Mouse (Mus musculus): Measurements from ENCODE around the gene Mmrn2. TPM values are rescaled to one million over a fixed set of nuclear protein-coding genes. Genes with fewer than 3 reads are reported as not detected.

The Mmrn2 gene
- polyA plus RNA-seq, 1 experiment from 2014 or later, result 6.3 TPM

DNA sequence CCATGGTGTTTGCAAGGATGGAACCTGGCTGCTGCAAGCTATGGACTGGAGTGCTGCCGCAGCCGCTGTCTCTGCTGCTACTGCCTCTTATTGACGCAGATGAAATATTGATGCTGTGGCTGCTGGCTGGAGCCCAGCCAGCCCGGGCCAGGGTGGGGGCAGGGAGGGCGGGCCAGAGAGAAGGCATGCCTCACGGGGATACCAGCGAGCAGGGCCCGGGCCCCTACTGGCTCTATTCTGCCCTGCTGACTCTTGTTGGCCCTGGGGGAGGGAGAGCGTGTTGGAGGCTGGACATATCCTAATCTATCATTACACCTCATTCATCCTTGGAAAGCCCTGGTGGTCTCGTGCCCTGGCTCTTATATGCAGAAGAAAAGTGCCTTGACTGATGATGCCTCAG lies 688 bp upstream of the Mmrn2 start, which contains the start of gene Sncg:
TSS of gene Sncg (minus strand) at position 213 of the 400 bp plus-strand sequence.
- H3K27ac ChIP-seq (replicated peaks; ENCODE audit: low read depth, low read length), result no peak within 1 kb of the TSS
- H3K9me3 ChIP-seq (ENCODE audit: control insufficient read depth, low read length), result no peaks in the 10 kb centered on the region
- DNase-seq (ENCODE audit: low spot score) (no peak), ATAC-seq (ENCODE audit: insufficient number of reproducible peaks, low FRiP score, low TSS enrichment, low read depth) (no peak)
- H3K9ac ChIP-seq (ENCODE audit: low read length), result no peak within 1 kb of the TSS; the same call in none of the 2 replicates
- H3K4me1 ChIP-seq (ENCODE audit: control insufficient read depth, insufficient read depth, low read length), result peaks cover 8% of the 10 kb centered on the region
- 48% methylated on average over 10 of the region's 10 CpGs for WGBS
- H3K36me3 ChIP-seq (ENCODE audit: control insufficient read depth, insufficient read depth, low read length), result no peaks in the 10 kb centered on the region
- no peak within 1 kb of the TSS for H3K4me2 ChIP-seq (ENCODE audit: low read depth, severe bottlenecking)
- no peak within 1 kb of the TSS for H3K4me3 ChIP-seq (ENCODE audit: low read depth, low read length)
- H3K27me3 ChIP-seq (ENCODE audit: control insufficient read depth, insufficient read depth, low read length), result no peaks in the 10 kb centered on the region

DNA sequence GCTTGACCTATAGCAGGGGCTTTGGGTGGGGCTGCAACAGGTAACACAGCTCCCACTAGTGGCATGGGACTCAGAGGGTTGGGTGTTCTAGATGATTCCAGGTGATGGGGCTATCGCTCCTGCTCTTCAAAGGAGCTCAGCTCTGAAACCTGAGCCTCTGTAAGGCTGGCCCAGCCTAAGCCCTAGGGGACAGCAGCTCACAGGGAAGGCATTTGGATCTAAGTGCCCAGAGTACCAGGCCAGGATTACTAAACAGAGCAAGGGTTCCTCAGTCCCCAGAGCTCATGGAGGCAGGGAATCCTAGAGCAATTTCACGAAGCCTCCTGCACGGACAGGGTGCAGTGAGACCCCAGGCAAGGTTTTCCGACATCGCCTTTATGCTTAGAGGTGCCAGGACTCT lies 676 bp downstream of the Mmrn2 start:
- ATAC-seq (ENCODE audit: insufficient number of reproducible peaks, low FRiP score, low TSS enrichment, low read depth), result no peak
- H3K4me2 ChIP-seq (ENCODE audit: low read depth, severe bottlenecking), result no peak overlapping the region
- H3K36me3 ChIP-seq (ENCODE audit: control insufficient read depth, insufficient read depth, low read length), result no peaks in the 10 kb centered on the region
- no peak for DNase-seq (ENCODE audit: low spot score)
- H3K27me3 ChIP-seq (ENCODE audit: control insufficient read depth, insufficient read depth, low read length), result no peaks in the 10 kb centered on the region
- H3K9me3 ChIP-seq (ENCODE audit: control insufficient read depth, low read length), result no peaks in the 10 kb centered on the region
- WGBS, result 65% methylated on average over 5 of the region's 5 CpGs
- no peak overlapping the region for H3K4me3 ChIP-seq (ENCODE audit: low read depth, low read length)
- H3K9ac ChIP-seq (ENCODE audit: low read length), result no peak overlapping the region; the same call in 1 of the 2 replicates
- H3K27ac ChIP-seq (replicated peaks; ENCODE audit: low read depth, low read length), result no peak overlapping the region
- H3K4me1 ChIP-seq (ENCODE audit: control insufficient read depth, insufficient read depth, low read length), result peaks cover 8% of the 10 kb centered on the region

DNA sequence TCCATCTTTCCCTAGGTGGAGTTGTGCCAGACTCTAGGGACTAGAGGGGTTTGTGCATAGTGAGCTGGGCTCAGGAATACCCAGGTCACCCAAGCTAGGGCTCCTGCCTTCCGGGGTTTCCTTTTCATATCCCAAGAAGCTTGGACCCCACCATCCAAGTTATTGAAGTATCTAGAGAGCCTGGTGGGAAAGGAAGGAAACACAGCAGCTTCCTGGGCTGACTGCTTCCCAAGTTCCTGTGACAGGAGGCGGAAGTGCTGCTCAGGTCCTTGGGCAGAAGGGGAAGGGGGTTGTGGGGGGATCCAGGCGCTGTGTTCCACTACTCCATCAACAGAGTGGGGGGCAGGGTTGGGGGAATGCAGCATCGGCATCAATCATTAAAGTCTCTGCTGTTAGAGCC lies 1.9 kb downstream of the Mmrn2 start:
- H3K9me3 ChIP-seq (ENCODE audit: control insufficient read depth, low read length), result no peaks in the 10 kb centered on the region
- H3K4me1 ChIP-seq (ENCODE audit: control insufficient read depth, insufficient read depth, low read length), result peaks cover 8% of the 10 kb centered on the region
- no peak overlapping the region for H3K27ac ChIP-seq (replicated peaks; ENCODE audit: low read depth, low read length)
- no peak for DNase-seq (ENCODE audit: low spot score)
- WGBS, result 80% methylated on average over 4 of the region's 4 CpGs
- no peaks in the 10 kb centered on the region for H3K36me3 ChIP-seq (ENCODE audit: control insufficient read depth, insufficient read depth, low read length)
- ATAC-seq (ENCODE audit: insufficient number of reproducible peaks, low FRiP score, low TSS enrichment, low read depth), result no peak
- H3K27me3 ChIP-seq (ENCODE audit: control insufficient read depth, insufficient read depth, low read length), result no peaks in the 10 kb centered on the region
- no peak overlapping the region; the same call in 1 of the 2 replicates for H3K4me2 ChIP-seq (ENCODE audit: low read depth, severe bottlenecking)
- H3K4me3 ChIP-seq (ENCODE audit: low read depth, low read length), result no peak overlapping the region
- H3K9ac ChIP-seq (ENCODE audit: low read length), result no peak overlapping the region

DNA sequence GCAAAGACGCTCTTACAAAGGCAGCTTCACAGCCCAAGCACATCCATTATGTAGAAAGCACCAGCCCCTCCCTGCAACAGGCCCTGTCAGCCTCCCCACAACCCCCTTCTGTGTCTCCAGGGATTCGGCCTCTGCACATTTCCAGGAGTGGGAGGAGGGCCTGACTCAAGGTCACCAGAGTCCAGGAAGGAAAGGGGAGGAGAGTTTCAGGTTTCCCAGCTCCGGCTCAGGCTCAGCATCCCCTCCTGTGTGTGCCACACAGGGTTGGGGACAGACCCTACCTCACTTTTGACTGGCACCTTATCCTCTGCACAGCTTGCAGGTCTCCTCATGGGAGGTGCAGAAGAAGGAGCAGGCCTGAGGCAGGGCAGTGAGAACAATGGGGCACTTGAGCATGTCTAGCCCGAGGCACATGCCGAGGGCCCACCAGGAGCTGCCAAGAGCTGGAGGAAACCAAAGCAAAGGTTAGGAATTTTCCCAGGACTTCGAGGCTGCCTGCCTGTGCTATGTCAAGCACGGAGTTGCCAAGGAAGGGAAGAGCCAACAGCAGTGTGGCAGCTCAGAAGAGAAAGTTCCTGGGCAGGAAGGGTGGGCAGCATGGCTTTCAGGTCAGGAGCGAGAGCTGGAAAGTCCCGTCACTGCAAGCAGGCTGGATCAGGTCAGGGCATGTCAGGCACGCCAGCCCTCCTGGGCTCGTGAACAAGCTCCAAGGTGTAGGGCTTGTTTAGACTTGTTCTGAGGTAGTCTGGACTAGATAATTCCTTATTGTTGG lies 3.5 kb downstream of the Mmrn2 start:
- Histone ChIP-seq H3K9ac (ENCODE audit: low read length) (no peak overlapping the region; the same call in 1 of the 2 replicates), H3K27me3 (ENCODE audit: control insufficient read depth, insufficient read depth, low read length) (no peaks in the 10 kb centered on the region), H3K27ac (replicated peaks; ENCODE audit: low read depth, low read length) (peak overlapping the region; percentile 79), H3K4me1 (ENCODE audit: control insufficient read depth, insufficient read depth, low read length) (peaks cover 8% of the 10 kb centered on the region), H3K36me3 (ENCODE audit: control insufficient read depth, insufficient read depth, low read length) (no peaks in the 10 kb centered on the region), H3K4me2 (ENCODE audit: low read depth, severe bottlenecking) (no peak overlapping the region; the same call in 1 of the 2 replicates), H3K4me3 (ENCODE audit: low read depth, low read length) (no peak overlapping the region), H3K9me3 (ENCODE audit: control insufficient read depth, low read length) (no peaks in the 10 kb centered on the region)
- 46% methylated on average over 11 of the region's 11 CpGs for WGBS
- DNase-seq (ENCODE audit: low spot score) (peak; percentile 67), ATAC-seq (ENCODE audit: insufficient number of reproducible peaks, low FRiP score, low TSS enrichment, low read depth) (peak; percentile 67)

DNA sequence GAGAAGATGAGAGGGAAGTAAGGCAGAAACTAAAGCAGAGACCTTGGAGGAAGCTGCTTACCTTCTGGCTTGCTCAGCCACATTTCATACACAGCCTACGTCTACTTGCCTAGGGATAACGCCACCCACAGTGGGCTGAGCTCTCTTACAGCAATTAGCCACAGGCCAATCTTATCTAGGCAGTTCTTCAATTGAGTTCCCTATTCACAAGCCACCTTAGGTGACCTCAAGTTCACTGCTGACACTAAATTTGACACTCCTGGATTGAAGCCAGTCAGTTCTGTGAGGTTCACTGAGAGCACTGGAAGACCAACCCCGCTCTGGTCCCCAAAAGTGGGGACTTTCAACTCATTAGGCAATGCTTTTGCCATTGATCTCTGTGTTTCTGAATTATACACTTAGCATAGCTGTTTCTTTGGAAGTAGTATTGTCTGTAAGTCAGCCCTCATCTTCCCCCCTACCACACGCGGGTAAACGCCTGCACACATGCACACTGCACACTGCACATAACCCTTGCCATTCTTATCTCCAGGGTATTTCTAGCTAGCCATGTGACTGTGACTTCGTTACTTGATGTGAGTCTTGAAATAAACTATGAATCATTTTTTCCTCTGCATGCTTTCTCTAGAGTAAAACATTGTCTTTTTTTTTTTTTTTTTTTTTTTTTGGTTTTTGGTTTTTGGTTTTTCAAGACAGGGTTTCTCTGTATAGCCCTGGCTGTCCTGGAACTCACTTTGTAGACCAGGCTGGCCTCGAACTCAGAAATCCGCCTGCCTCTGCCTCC lies 7.8 kb downstream of the Mmrn2 start:
- Histone ChIP-seq H3K4me2 (ENCODE audit: low read depth, severe bottlenecking) (no peak overlapping the region), H3K9me3 (ENCODE audit: control insufficient read depth, low read length) (no peaks in the 10 kb centered on the region), H3K27me3 (ENCODE audit: control insufficient read depth, insufficient read depth, low read length) (no peaks in the 10 kb centered on the region), H3K4me3 (ENCODE audit: low read depth, low read length) (no peak overlapping the region), H3K36me3 (ENCODE audit: control insufficient read depth, insufficient read depth, low read length) (no peaks in the 10 kb centered on the region), H3K4me1 (ENCODE audit: control insufficient read depth, insufficient read depth, low read length) (peaks cover 8% of the 10 kb centered on the region), H3K9ac (ENCODE audit: low read length) (no peak overlapping the region), H3K27ac (replicated peaks; ENCODE audit: low read depth, low read length) (no peak overlapping the region)
- DNase-seq (ENCODE audit: low spot score) (no peak), ATAC-seq (ENCODE audit: insufficient number of reproducible peaks, low FRiP score, low TSS enrichment, low read depth) (no peak)
- WGBS, result 88% methylated on average over 9 of the region's 9 CpGs

DNA sequence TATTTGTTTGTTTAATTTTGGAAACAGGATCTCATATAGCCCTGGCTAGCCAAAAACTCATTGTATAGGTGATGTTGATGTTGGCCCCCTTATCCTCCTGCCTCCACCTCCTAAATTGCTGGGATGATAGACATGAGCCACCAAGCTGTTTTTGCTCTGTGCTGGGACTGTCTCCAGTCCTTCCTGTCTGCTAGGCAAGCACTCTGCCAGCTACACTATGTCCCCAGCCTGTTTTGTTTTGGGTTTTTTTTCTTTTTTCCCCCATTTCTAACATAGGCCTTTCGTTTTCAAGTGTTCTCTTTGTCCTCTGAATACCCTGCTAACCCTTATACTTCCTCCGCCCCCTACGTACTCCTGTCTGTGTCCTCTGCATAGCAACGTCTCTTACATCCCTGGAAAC lies 18.0 kb downstream of the Mmrn2 start:
- Histone ChIP-seq H3K27ac (replicated peaks; ENCODE audit: low read depth, low read length) (no peak overlapping the region), H3K27me3 (ENCODE audit: control insufficient read depth, insufficient read depth, low read length) (no peaks in the 10 kb centered on the region), H3K4me1 (ENCODE audit: control insufficient read depth, insufficient read depth, low read length) (no peaks in the 10 kb centered on the region), H3K4me2 (ENCODE audit: low read depth, severe bottlenecking) (no peak overlapping the region), H3K9ac (ENCODE audit: low read length) (no peak overlapping the region), H3K36me3 (ENCODE audit: control insufficient read depth, insufficient read depth, low read length) (no peaks in the 10 kb centered on the region), H3K9me3 (ENCODE audit: control insufficient read depth, low read length) (no peaks in the 10 kb centered on the region), H3K4me3 (ENCODE audit: low read depth, low read length) (no peak overlapping the region)
- DNase-seq (ENCODE audit: low spot score), result no peak
- WGBS, result 81% methylated on average over 4 of the region's 4 CpGs
- no peak for ATAC-seq (ENCODE audit: insufficient number of reproducible peaks, low FRiP score, low TSS enrichment, low read depth)

DNA sequence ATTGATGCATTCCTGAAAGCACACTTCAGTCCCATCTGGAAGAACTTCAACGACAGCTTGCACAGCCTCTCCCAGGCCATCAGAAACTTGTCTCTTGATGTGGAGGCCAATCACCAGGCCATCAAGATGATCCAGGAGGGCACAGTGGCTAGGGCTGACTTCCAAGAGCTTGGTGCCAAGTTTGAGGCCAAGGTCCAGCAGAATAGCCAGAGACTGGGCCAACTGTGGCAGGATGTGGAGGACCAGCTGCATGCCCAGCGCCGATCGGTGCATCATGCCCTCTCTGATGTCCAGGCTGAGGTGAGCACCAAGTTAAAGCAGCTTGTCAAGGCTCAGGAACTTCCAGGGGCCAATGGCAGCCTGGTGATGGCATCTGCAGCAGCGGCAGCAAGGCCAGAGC lies 22.6 kb downstream of the Mmrn2 start:
- Histone ChIP-seq H3K4me2 (ENCODE audit: low read depth, severe bottlenecking) (no peak overlapping the region), H3K27me3 (ENCODE audit: control insufficient read depth, insufficient read depth, low read length) (no peaks in the 10 kb centered on the region), H3K9me3 (ENCODE audit: control insufficient read depth, low read length) (no peaks in the 10 kb centered on the region; the same call in 1 of the 2 replicates), H3K4me1 (ENCODE audit: control insufficient read depth, insufficient read depth, low read length) (no peaks in the 10 kb centered on the region), H3K36me3 (ENCODE audit: control insufficient read depth, insufficient read depth, low read length) (peaks cover 2% of the 10 kb centered on the region), H3K9ac (ENCODE audit: low read length) (no peak overlapping the region), H3K4me3 (ENCODE audit: low read depth, low read length) (no peak overlapping the region), H3K27ac (replicated peaks; ENCODE audit: low read depth, low read length) (no peak overlapping the region)
- ATAC-seq (ENCODE audit: insufficient number of reproducible peaks, low FRiP score, low TSS enrichment, low read depth) (no peak), DNase-seq (ENCODE audit: low spot score) (no peak)
- 89% methylated on average over 5 of the region's 5 CpGs for WGBS

DNA sequence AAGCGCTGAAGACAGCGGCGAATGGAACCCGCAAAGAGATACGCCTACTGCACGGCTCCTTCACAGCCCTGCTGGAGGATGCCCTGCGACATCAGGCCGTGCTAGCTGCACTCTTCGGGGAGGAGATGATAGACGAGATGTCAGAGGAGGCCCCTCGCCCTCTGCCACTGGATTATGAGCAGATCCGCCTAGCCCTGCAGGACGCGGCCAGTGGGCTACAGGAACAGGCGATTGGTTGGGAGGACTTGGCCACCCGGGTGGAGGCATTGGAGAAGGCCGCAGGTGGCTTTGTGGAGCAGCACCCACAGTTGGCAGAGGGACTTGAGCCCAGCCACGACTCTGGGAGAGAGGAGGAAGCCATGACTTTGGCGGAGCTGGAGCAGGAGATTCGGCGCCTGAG lies 23.6 kb downstream of the Mmrn2 start:
- H3K4me3 ChIP-seq (ENCODE audit: low read depth, low read length), result no peak overlapping the region
- 93% methylated on average over 21 of the region's 21 CpGs for WGBS
- H3K4me1 ChIP-seq (ENCODE audit: control insufficient read depth, insufficient read depth, low read length), result no peaks in the 10 kb centered on the region
- no peak overlapping the region for H3K9ac ChIP-seq (ENCODE audit: low read length)
- DNase-seq (ENCODE audit: low spot score), result no peak
- H3K4me2 ChIP-seq (ENCODE audit: low read depth, severe bottlenecking), result no peak overlapping the region
- ATAC-seq (ENCODE audit: insufficient number of reproducible peaks, low FRiP score, low TSS enrichment, low read depth), result no peak
- H3K27ac ChIP-seq (replicated peaks; ENCODE audit: low read depth, low read length), result no peak overlapping the region
- no peaks in the 10 kb centered on the region for H3K27me3 ChIP-seq (ENCODE audit: control insufficient read depth, insufficient read depth, low read length)
- H3K36me3 ChIP-seq (ENCODE audit: control insufficient read depth, insufficient read depth, low read length), result peaks cover 2% of the 10 kb centered on the region
- H3K9me3 ChIP-seq (ENCODE audit: control insufficient read depth, low read length), result no peaks in the 10 kb centered on the region; the same call in 1 of the 2 replicates
